Mouse (Mus musculus): ENCODE measurements around the gene Psmd9.

Gene Psmd9

DNA sequence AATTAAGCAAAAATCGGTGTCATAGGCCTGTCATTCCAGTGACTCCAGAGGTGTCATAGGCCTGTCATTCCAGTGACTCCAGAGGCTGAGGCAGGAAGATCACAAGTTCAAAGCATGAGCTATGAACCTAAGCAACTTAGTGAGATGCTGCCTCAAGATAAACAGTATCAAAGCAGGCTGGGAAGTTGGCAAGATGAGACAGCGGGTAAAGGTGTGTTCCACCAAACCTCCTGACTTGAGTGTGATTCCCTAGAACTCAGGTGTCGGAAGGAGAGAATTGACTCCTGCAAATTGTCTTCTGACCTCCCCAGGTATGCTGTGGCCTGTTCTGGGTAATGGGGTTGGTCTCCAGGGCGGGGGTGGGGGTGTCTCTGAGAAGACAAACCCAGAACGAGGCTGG is at the start of gene Psmd9:
Gene Psmd9, plus strand, starts transcription at position 130 of the 400 bp plus-strand sequence.
- DNase-seq: no peak

DNA sequence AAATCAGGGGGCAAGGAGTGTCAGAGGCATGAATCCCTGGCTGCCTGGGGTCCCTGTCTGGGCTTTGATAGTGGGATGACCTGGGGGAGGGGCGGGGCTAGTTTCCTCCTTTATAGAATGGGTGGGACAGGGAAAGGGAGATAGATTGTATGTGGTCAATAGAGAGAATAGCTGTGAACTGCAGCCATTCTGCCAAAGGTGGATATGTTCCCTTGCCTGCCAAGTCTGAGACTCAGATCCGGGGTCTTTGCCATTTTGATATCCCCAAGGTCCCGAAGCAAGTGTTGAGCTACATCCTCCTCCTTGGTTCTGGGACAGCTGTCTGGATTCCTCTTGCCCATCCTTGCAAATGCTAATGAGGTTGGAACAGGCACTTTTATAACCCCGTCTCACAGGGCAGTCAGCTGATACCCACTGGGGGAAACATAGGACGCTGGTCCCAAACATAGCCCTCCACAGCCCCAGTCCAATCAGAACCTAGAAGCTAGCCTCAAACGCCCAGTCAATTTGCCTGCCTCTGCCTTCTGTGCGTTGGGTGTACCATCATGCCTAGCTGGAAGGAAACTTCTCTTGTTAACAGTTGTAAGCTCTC is 48.5 kb upstream of the Psmd9 start:
- DNase-seq: no peak

DNA sequence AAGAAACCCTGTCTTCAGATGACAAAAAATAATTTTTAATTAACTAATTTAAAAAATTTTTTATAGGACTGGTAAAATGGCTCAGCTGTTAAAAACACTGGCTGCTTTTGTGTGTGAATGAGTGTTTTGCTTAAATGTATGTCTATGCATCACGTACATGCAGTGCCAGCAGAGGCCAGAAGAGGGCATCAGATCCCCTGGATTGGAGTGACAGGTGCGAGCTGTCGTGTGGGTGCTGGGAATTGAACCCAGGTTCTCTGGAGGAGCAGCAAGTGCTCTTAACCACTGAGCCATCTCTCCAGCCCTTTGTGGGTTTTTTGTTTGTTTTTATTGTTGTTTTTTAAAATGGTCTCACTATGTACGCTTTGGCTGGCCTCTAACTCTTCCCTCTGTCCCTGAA is 47.0 kb upstream of the Psmd9 start:
- DNase-seq: no peak

DNA sequence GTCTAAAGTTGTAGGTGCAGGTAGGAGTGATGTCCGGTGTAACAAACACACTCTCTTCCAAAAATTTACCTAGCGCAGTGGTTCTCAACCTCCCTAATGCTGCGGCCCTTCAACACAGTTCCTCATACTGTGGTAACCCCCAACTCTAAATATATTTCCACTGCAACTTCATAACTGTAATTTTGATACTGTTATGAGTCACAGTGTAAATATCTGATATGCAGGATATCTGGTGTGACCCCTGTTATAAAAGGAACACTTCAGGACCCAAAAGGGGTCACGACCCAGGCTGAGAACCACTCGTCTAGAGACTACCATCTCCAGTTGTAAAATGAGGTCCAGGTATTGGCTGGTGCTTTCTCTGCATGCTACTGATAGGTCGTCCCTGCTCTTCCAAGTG is 44.1 kb upstream of the Psmd9 start:
- no peak for DNase-seq

DNA sequence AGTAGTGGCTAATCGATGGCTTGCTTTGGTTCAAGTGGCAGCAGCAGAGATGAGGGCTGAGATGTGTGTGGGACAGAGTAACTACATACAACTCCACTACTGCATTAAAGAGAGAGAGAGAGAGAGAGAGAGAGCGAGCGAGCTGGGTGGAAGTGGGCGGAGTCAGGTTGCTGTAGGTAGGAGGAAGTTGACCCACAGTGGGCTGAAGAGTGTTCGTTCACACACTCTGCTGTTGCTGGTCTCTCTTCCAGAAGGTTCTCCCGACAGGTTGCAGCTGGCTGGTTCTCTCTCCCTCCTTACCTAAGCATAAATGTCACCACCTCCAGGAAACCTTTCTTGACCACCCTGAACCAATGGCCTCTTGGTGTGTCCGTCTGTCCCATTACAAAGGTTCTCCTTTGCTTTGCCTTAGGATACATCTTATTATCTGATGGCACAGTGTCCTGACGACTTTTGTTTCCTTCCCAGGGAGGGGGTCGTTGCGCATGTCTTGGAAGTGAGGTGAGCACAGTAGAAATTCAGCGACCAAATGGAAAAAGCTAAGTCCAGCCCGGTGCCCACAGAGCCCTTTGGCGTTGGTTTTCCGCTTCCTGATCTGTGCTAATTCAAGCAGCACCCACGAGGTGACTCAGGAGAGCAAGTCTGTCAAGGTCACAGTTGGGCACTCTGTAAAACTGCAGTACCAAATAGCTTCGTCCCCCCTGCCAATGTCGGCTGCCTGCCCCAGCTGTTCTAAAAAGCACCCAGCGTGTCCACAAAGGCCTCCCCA is 43.4 kb upstream of the Psmd9 start:
- peak in 1 of 2 experiments; percentile 71 for DNase-seq

DNA sequence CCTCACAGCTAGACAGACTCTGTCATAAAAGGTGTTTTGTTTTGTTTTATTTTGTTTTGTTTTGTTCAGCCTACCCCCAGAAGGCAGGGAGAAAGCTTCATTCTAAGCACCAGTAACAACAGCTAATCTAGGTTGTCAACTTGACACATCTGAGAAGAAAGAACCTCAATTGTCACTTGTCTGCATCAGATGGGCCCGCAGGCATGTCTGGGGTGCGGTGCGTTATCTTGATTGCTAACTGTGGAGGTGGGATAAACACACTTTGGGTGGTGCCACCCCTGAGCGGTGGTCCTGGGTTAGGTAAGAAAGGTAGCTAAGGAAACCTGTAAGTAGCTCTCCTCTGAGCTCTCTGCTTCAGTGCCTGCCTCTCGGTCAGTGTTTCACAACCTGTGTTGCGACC is 42.2 kb upstream of the Psmd9 start:
- peak in 1 of 2 experiments; percentile 31 for DNase-seq

DNA sequence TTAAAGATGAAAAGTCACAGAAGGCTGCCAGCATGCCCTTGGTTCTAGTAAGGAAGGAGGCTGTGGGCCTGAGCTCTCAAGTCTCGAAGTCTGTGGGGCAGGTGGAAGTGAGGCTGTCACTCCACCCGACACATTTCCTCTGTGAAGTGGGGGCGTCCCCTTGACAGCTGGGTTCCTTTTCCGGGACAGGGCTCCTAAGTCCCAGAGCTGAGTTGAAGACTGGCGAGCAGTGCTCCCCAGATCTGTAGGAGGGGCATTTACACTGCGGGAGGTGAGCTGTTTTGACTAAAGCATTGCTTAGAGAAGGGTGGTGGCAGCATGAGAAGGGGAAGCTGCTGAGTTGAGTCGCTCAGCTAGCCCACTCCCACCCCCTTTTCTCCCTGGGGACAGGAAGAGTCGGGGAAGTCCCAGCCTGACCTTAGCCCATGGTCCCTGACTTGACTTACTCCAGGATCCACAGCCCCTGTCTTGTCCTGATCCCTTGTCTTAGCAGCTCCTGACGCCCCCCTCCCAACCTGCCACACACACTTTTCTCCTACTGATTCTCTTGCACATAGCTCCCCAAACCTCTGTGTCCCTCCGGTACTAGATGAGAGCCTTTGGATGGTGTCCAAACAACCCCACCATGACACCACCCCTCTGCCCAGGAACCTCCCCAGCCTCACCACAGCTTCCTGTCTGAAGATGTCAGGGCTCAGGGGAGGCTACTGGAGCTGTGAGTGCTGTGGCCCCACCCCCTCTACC is 40.6 kb upstream of the Psmd9 start:
- DNase-seq: peak in 1 of 2 experiments; percentile 46

DNA sequence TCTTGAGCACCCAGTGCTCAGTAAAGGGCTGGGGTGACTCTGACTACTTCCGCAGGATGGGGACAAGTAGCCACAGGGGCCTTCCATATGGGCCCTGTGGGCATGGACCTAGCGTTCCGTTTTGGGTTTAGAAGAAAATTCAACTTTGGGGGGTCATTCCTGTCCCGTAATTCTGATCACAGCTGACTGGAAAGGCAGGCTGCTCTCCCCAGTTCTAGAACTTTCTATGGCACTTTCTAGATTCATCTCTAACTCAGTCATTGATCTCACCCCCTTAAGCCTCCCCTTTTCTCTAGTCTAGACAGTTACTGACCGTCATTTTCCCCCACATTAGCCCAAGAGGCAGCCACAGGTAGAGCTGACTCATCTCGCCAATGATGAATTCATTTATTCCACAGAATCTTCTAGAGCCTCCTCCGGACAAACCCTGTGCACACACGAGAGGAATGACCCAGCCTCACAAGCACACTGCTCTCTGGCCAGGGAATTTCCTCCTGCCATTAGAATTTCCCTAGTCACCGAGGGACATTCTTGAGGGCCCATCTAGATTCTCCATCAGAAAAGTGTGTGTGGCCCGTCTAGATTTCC is 39.9 kb upstream of the Psmd9 start:
- peak in 1 of 2 experiments; percentile 39 for DNase-seq

DNA sequence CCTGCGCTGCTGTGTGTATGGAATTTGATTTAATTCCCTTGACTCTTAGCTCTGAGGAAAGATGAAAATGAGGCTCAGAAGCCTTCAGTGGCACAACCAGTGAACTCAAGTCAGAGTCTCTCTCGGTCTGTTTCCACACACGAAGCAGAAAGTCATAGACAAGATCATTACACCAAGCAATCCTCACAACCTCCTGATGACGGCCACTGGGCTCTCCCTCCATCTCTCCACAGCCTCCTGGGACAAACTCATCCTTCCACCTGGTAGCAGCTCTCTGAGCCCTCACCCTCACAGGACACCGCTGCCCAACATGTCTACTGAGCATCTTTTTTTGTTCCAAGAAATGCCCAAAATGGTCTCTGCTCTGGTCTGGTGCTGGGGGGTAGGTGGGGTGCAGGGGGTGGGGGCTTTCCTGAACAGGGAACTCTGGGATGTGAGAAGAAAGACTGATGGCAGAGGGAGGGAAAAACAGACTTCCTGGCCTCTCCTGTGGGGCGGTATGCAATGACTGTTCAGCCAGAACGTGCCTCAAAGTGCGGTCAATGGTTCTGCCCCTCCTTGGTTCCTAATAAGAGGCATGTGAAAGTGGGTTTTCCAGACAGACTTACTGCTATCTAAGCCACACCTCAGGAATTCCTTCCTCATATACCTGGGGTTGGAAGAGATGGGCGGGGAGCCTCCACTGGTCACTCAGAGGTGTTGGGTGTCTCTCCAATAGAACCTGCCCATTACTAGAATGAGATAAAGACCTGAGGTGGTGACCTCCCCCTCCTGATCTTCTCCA is 39.0 kb upstream of the Psmd9 start:
- peak in 1 of 2 experiments; percentile 25 for DNase-seq

DNA sequence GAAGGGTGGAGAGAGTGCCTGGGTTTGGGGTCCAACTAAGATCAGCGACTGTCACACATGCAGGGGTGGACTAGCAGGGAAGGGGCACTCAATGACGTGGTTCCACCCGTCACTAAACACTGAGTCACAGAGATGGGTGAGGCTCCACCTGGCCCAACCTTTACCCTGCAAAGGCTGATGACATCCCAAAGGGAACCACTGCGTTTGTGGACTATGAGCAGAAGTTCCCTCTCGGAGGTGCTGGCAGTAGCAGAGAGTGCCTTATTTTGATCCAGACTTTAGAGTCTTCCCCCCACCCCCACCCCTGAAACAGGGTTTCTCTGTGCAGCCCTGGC is 38.4 kb upstream of the Psmd9 start:
- no peak for DNase-seq

DNA sequence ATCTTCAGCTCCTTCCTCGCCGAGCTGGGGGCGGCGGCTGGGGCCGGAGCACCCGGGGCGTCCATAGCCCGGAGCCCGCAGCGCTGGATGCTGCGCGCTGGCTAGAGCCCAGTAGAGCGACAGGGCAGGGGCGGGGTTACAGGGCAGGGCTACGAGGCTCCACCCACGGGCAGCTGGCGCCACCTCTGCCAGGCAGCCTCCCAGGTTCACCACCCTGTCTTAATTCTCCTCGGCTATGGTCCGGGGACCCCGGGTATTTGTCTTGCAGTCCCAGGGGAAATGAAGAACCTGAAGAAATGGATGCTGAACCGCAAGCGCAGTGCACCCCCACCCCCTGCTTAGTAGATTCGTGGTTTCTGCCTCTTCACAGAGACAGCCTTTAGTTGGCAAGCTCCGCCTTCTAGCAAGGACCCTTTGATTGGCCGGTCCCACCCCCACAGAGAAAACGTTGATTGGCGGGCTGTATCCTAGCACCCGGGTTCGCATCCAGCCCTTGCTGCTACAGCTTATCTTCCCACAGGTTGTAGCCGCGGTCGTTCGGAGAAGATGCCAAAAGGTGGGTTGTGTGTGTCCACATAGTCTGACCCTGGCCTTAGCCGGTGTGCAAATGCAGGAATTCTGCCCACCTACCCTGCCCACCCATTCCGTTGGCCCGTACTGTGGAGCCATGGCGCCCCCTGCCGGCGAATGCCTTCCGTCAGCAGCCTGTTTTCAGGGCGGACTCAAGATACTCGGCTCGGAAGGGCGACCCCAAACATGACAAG is 36.7 kb upstream of the Psmd9 start, which contains the start of gene Rhof:
Gene Rhof, minus strand, starts transcription at position 385 of the 764 bp plus-strand sequence.
- DNase-seq: peak; percentile 89 to 90

DNA sequence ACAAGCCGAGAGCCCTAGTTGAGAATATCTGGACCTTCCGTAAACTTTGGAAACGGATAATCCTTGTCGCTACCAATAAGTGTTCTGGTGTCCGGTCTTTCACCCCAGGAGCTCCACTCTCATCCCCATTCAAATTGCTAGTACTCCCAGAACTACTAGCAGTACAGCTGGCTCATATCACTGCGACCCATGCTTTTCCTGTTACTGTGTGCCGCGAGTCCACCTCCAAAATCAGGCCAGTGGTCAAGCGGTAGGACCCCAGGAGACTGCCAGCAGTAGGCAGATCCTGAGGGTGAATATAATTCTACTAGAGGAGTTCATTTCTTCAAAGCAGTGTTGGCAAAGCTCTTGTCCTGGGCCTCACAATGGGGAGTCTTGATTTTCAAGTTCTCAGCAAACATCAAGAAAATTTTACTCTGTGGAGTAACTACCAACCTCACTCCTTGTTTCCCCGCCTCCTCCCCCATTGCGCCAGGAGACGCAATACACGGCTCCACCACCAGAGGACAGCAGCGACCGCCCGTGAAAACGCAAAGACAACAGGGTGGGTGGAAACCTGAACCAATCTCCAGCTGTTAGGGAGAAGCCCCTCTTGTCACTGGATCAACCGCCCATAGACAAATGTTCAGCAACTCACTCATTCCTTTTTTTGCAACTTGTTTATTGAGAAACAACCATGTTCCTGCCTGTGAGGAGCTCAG is 36.0 kb upstream of the Psmd9 start:
- peak; percentile 80 to 86 for DNase-seq

DNA sequence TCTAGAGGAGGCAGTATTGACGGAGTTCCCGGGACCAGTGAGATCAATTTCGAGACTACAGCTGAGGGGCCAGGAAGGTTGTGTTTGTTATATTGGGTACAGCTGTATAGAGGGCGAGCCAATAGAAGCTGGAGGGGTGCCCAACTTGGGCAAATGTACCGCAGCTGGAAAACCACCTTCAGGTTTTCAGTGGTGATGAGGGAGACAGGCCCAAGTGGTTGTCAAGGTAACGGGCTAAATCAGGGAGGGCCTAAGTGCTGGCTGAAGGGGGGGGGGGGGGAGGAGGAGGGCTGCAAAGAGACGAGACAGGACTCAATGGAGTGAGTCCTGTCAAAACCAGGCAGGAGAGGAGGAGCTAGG is 35.4 kb upstream of the Psmd9 start:
- DNase-seq: peak in 1 of 2 experiments; percentile 41

DNA sequence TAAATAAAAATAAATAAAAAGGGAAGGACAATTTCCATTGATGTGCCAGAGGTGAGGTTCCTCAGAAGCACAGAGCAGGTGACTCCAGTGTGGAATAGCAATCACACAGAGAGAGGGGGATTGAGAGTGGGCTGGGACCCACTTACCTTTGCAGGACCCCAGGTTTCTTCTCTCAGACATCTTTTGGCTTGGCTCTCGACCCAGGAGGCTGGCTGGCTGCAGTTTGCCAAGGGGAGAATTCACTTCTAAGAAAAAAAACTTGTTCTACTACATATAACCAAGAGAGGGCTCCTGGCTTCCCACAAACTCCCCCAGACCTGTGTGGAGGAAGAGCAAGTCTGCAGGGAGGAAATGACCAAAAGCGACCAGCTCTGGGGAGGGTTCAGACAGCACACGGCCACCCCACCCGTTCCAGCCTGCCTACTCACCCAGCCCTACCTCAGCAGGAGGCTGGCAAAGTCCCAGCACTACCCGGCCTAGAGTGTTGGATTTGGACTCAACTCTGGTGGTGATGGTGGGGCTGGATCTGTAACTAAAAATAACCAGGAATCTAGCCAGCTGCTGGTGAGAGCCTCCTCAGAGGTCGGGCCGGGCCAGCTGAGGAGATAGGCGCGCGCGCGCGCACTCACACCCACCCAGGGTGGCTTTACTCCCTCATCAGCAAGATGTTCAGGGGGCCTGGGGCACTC is 34.9 kb upstream of the Psmd9 start:
- peak; percentile 76 to 88 for DNase-seq

DNA sequence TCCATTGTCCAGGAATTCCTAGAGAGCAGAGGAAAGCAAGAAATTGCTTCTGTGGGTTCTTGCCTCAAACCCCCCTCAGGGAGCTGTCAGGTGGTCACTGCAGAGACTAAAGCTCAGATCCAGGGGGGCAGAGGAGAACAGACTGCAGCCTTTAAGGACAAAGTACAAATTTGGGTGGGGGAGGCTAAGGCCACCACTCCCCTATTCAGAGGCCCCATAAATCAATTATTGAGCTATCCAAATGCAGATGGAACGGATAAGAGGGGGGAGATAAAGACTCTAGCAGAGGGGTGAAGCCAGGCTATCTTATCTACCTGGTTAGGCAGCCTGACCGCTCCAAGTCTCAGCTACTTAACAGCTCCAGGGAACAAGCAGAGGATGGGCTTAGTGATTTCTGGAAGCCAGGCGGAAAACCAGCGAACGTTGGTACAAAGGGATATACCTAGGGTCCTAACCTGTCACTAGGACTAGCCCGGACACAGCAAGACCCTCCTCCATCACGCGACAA is 34.3 kb upstream of the Psmd9 start:
- no peak for DNase-seq

DNA sequence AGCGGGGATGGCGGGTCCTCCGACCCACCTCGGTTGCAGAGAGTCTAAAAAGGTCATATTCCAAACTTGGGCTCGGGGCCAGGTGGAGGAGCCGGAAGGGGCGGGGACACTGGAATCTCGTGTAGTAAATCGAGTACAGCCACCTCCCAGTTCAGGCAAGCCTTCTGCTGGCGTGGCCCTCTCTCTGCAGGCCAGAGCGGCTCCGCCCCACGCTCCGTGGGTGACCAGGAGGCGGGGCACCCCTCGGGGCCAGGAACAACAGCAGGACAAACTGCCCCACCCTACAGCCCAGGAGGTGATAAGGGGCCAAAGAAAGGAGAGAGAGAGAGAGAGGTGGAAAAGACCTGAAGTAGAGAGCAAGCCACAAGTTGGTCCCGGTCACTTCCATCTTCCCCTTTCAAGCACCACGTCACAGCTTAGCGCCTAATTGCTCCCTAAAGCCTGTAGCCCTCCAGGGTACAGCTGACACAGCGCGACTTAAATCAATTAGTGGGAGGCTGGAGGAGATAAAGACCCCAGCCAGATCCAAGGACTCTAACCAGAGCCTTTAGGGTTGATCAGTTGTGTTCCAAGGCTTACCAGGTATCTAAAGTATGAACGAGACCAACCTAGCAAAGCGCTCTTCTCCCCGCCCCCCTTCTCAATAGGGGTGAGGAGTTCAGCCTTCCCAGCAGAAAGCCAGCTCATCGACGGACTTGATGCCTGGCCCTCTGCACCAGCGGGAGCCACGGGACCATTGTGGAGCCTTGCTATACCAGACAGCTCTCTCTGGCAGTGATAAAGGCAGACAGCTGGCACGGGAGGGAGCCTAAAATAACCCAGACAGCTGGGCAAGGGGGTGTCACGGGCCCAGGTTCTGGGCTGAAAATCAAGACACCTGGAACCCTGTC is 33.5 kb upstream of the Psmd9 start:
- peak; percentile 95 to 98 for DNase-seq

DNA sequence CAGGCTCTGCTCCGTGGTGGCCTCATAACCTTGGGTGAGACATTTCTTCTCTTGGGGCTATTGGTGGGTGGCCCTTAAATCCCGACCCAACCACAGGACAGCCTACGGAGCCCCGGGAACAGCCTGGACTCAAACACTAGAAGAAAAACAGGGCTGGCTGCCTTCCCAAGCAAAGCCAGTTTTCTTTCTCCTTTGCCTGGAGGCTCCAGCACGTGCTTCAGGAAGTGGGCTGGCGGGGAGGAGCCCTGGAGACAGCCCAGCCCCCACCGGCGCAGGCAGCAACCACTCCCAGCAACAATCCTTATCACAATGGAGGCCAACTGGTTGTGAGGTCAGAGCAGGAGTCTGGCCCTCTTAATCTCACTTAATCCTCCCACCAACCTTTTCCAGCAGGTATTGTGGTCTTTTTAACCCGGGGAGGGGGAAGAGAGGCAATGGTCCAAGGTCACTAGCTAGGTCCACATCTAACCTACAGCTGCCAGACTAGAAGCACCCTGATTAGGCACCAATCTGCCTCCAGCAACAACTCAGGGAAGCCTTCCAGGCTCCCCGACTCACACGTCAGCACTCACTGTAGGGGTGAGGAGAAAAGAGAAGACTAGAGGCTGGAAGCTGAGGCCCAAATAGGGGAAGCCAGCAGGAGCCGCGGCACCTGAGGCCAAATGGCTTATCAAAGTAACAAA is 32.7 kb upstream of the Psmd9 start:
- DNase-seq: peak; percentile 97

DNA sequence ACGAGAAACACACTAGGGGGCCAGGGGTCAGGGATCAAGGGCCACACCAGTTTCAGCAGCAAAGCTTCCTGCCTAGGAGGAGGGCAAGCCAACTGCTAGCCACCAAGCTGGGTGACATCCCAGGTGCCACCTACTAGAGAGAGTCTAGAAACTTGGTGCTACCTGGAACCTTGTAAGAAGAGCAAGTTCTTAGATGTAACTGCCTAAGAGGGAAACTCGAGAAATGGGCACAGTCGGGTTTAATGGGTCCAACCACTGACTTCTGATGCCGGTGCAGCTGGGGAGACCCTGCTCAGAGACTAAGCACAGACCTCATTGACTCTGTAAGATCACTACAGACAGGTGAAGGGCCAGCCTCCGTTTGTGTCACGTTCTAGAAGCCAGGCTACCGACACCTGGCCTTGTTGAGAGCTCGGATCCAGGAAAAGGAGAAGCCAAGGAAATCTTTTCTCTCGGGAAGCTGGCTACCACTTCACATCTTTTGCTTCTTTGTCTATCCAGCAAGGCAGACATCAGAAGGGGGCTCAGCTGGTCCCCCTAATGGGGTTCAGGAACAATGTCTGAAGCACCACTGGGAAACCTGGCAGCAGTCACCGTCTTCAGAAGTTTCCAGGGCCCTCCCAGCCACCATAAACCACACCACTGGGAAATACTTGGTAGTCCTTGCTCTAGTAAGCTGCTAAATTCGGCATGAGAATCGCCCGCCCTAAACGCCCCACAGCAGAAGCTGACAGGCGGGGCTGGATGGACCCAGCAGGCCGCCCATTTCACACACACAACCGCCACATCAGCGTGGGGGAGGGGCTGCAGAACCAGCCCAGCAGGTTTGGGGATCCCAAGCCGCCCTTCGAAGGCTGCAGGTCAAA is 31.9 kb upstream of the Psmd9 start:
- peak; percentile 93 to 96 for DNase-seq

Data from kidney, postnatal 25 days (tissue).